Mouse (Mus musculus) liver, embryonic 14.5 days (tissue): ENCODE results near the gene Dap. TPM values are rescaled to one million over a fixed set of nuclear protein-coding genes. Genes with fewer than 3 reads are reported as not detected.

Experiments
- ATAC-seq: fragments of 200-750 bp; cut with Nextera tagmentation; 2 replicates; pipeline ENCODE4 v1.8.0; 2017; ENCODE audit warnings: moderate number of reproducible peaks, mild to moderate bottlenecking, moderate library complexity; ENCODE audit not compliant: insufficient read depth
- DNase-seq, 3 experiments: peaks; one replicate each; pipeline ENCODE4 v3.0.0-alpha.2; 2012 to 2013; ENCODE audit warnings: low read depth in 3 of 3, low spot score in 3 of 3
- H3K27ac ChIP-seq: fragments of 300-500 bp; sonication (generic); 2 replicates; pipeline ENCODE4 v1.5.1; 2014; ENCODE audit warnings: moderate library complexity, mild to moderate bottlenecking, control low read depth, inconsistent platforms
- H3K27me3 ChIP-seq: fragments of 300-500 bp; sonication (generic); 2 replicates; pipeline ENCODE4 v1.6.1; 2014; ENCODE audit warnings: mild to moderate bottlenecking, low read length, moderate library complexity; ENCODE audit not compliant: control insufficient read depth, insufficient read depth
- H3K36me3 ChIP-seq: fragments of 300-500 bp; sonication (generic); replicated peaks from 2 replicates; pipeline ENCODE4 v1.6.1; 2014; ENCODE audit warnings: low read depth; ENCODE audit not compliant: control insufficient read depth, insufficient read depth
- H3K4me1 ChIP-seq, 2 experiments: fragments of 200-500 bp in 1 of 2; fragments of 300-500 bp in 1 of 2; sonication (generic) in 1 of 2; replicated peaks; 2 replicates each; pipeline ENCODE4 v1.6.1; 2012 to 2014; ENCODE audit warnings: antibody characterized with exemption in 1 of 2, inconsistent platforms in 1 of 2, low read length in 1 of 2; ENCODE audit not compliant: control insufficient read depth in 2 of 2, insufficient read depth in 2 of 2
- H3K4me2 ChIP-seq: fragments of 300-500 bp; sonication (generic); 2 replicates; pipeline ENCODE4 v1.6.1; 2014; ENCODE audit warnings: low read depth, mild to moderate bottlenecking, control low read depth, moderate library complexity
- H3K4me3 ChIP-seq, 2 experiments: fragments of 200-500 bp in 1 of 2; fragments of 300-500 bp in 1 of 2; sonication (generic) in 1 of 2; 2 replicates each; pipeline ENCODE4 v1.5.1; 2012 to 2014; ENCODE audit warnings: low read depth in 2 of 2, low read length in 2 of 2, mild to moderate bottlenecking in 2 of 2, control low read depth in 1 of 2, inconsistent platforms in 1 of 2, moderate library complexity in 1 of 2; ENCODE audit not compliant: insufficient read depth in 1 of 2
- H3K9ac ChIP-seq: fragments of 300-500 bp; sonication (generic); replicated peaks from 2 replicates; pipeline ENCODE4 v1.6.1; 2014; ENCODE audit warnings: mild to moderate bottlenecking, control low read depth, moderate library complexity
- H3K9me3 ChIP-seq: fragments of 300-500 bp; sonication (generic); 2 replicates; pipeline ENCODE4 v1.6.1; 2016; ENCODE audit warnings: low read length, mixed read lengths; ENCODE audit not compliant: control insufficient read depth
- CTCF ChIP-seq: IDR thresholded peaks from 2 replicates; pipeline ENCODE4 v1.5.1; 2016; ENCODE audit warnings: antibody characterized with exemption, low read depth, control low read depth
- EP300 ChIP-seq: IDR thresholded peaks from 2 replicates; pipeline ENCODE4 v1.6.1; 2016; ENCODE audit warnings: antibody characterized with exemption, low read depth
- WGBS: fragments of 180-500 bp; shearing (Covaris S2); extraction: QIAGEN DNeasy Blood & Tissue Kit; methylation state at CpG from one replicate; pipeline ENCODE4 v1.1.7; 2014; ENCODE audit not compliant: insufficient replicate concordance; 5-methylcytosine and 5-hydroxymethylcytosine counted together
- polyA plus RNA-seq, 2 experiments: library from polyadenylated mRNA; depleted of rRNA in 1 of 2; stranded (reverse) in 1 of 2; unstranded in 1 of 2; fragments of >200 nt; fragmentation: Nextera tagmentation in 1 of 2; extraction: Ambion mirVana in 1 of 2; gene quantifications; 2 replicates each; pipeline versions ENCODE4 v1.2.1 to v1.2.3; 2012 to 2014

Dap gene
- polyA plus RNA-seq (2012; rRNA removed) (22.5 and 35.5 TPM in 2 replicates), polyA plus RNA-seq (2014; fragmentation: Nextera tagmentation; extraction: Ambion mirVana) (41.2 and 44.4 TPM in 2 replicates)

DNA sequence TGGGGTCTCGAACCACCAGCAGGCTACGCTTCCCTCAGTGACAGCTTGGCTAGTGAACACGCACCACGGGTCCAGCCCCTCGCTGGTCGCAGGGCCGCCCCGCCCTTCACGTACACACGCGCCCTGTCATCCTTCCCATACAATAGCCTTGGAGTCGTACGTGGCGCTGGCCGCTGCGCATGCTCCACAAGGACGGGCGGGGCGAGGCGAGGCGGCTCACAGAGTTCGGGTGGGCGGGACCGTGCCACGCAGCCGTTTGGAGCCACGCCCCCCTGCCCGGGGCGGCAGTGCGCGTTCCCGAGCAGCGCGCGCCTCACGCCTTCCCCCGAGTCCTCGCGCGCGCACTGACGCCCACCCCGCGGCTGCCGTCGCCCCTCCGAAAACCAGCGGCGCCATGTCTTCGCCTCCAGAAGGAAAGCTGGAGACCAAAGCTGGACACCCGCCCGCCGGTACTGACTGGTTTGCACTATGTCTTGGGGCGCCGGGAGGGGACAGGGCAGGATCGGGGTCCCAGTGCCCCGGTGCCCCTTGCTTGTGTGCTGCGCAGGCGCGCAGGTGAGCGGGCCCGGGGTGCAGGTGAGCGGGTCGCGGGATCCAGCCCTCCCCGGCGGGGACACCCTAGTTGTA lies at the start of gene Dap:
Gene Dap, plus strand, starts transcription at position 180 of the 627 bp plus-strand sequence.
- peak within 1 kb of the TSS; percentile 74 to 76 for H3K4me3 ChIP-seq

DNA sequence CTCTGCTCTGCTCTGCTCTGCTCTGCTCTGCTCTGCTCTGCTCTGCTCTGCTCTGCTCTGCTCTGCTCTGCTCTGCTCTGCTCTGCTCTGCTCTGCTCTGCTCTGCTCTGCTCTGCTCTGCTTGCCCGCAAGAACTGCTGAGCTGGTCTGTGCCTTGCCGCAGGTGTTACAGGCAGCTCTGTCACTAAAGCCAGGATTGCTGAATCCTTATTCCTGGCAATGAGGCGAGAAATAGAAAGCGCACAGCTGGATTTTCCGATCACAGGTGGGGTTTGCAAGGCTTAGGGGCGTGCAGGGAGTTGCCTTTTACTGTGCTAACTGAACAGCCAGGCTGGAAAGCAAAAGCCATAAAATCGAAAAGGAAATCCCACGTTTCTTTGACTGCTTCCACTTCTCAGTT lies 47.5 kb upstream of the Dap start:
- WGBS: 35% methylated on average over 8 of the region's 8 CpGs
- H3K27ac ChIP-seq: no peak overlapping the region
- H3K9me3 ChIP-seq: no peaks in the 10 kb centered on the region
- H3K36me3 ChIP-seq: no peaks in the 10 kb centered on the region
- no peak overlapping the region for H3K4me3 ChIP-seq
- DNase-seq (no peak), ATAC-seq (no peak)
- TF ChIP-seq EP300 (no peak), CTCF (no peak)
- no peak overlapping the region for H3K4me2 ChIP-seq
- H3K27me3 ChIP-seq: no peaks in the 10 kb centered on the region
- no peaks in the 10 kb centered on the region for H3K4me1 ChIP-seq
- H3K9ac ChIP-seq: no peak overlapping the region

More for the DNA sequence above, at the start of gene Dap:
- peak within 1 kb of the TSS; percentile 86 for H3K4me2 ChIP-seq
- H3K36me3 ChIP-seq: no peaks in the 10 kb centered on the region
- peak within 1 kb of the TSS; percentile 49 for H3K27ac ChIP-seq
- ATAC-seq: peak; percentile 98
- peak; percentile 86 to 89 (median 88) for DNase-seq
- TF ChIP-seq EP300 (no peak), CTCF (no peak)
- H3K4me1 ChIP-seq: peaks cover 0 to 14% of the 10 kb centered on the region in 2 experiments; a peak in 2 of 4 replicates
- peak within 1 kb of the TSS; percentile 88 for H3K9ac ChIP-seq
- 1% methylated on average over 67 of the region's 67 CpGs for WGBS
- H3K9me3 ChIP-seq: no peaks in the 10 kb centered on the region
- H3K27me3 ChIP-seq: no peaks in the 10 kb centered on the region

DNA sequence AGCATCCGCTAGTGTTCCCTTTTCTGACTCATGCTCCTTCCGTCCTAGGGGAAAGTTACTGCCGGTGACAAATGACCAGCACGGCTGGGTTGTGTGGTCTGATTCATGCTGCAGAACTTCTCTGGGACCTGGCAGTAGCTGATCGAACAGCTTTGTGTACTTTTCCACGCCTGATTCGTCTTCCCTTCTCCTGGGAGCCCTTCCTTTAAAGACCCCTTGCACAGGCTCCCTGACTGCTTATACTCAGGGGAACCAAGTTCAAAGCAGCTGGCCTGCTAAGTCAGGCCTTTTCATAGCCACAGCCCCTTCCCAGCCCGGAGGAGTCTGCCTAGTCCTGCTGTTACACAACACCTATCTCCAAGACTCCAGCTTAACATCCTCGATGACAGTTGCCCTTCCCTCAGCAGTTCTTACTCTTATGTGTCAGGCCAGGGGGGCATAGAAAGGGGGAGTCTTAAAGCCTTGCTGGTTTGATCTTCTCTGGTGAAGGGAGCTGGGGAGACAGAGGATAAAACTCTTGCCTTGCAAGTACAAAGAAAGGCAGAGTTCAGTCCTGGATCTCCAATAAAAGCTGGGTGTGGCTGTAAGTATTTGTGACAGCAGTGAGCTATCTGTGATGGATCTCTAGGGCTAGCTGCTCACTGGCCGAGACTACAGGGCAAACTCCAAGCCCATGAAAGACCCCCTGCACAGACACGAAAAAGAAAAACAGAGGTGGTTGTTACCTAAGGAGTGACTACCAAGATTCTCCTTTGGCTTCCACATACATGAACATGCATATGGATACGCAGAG lies 39.3 kb upstream of the Dap start:
- Histone ChIP-seq H3K27ac (no peak overlapping the region), H3K27me3 (no peaks in the 10 kb centered on the region), H3K9me3 (no peaks in the 10 kb centered on the region), H3K36me3 (no peaks in the 10 kb centered on the region), H3K4me3 (no peak overlapping the region), H3K9ac (no peak overlapping the region), H3K4me2 (no peak overlapping the region), H3K4me1 (no peaks in the 10 kb centered on the region)
- DNase-seq: no peak
- no peak for ATAC-seq
- TF ChIP-seq EP300 (no peak), CTCF (no peak)
- WGBS: 56% methylated on average over 12 of the region's 12 CpGs

DNA sequence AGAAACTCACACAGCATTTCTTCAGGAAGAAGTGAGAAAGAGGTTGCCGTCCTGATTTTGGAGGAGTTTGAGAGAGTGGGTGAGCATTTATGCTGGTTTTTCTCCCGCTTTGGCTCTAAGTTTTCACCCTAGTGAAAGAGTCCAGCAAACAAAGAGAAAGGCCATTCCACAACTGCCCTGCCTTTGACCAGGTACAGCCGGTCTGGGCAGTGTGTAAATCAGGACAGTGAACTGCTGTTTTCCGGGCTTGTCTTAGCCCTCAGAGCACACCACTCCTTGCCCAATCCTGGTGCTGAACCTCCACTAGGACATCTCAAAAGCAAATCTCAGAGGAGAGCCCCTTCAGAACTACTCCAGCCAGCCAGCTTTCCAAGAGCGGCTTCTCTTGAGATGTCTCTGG lies 38.6 kb upstream of the Dap start:
- 69% methylated on average over 5 of the region's 5 CpGs for WGBS
- H3K4me1 ChIP-seq: no peaks in the 10 kb centered on the region
- no peak overlapping the region for H3K4me2 ChIP-seq
- H3K9ac ChIP-seq: no peak overlapping the region
- no peak for ATAC-seq
- DNase-seq: no peak
- no peaks in the 10 kb centered on the region for H3K27me3 ChIP-seq
- H3K27ac ChIP-seq: no peak overlapping the region
- H3K9me3 ChIP-seq: no peaks in the 10 kb centered on the region
- no peak overlapping the region for H3K4me3 ChIP-seq
- TF ChIP-seq CTCF (no peak), EP300 (no peak)
- H3K36me3 ChIP-seq: no peaks in the 10 kb centered on the region

DNA sequence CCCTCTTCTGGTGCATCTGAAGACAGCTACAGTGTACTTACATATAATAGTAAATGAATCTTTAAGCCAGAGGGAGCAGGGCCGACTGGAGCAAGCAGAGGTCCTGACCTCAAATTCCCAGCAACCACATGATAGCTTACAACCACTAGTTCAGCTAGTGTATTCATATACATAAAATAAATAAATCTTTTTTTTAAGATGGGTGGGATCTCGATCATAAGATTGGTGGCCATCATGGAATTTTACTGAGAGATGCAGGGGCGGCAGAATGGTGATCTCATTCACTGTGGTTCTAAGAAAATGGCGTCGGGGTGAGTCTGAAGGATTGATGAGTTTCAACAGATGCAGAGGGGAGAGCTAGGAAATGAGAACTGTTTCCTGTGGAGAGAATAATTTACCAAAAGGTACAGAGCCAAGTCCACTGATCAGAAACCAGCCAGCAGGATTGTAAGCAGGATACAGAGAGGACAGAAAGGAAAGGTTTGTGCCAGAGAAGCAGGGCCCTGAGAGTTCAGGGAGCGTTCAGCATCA lies 37.7 kb upstream of the Dap start:
- 54% methylated on average over 6 of the region's 6 CpGs for WGBS
- Histone ChIP-seq H3K4me3 (no peak overlapping the region), H3K27me3 (no peaks in the 10 kb centered on the region), H3K9ac (no peak overlapping the region), H3K27ac (no peak overlapping the region), H3K4me1 (no peaks in the 10 kb centered on the region), H3K4me2 (no peak overlapping the region), H3K36me3 (no peaks in the 10 kb centered on the region), H3K9me3 (no peaks in the 10 kb centered on the region)
- ATAC-seq (no peak), DNase-seq (no peak)
- TF ChIP-seq CTCF: no peak
- TF ChIP-seq EP300: no peak
